Mouse (Mus musculus): ENCODE measurements around the gene Ccdc159. TPM values are rescaled to one million over a fixed set of nuclear protein-coding genes. Genes with fewer than 3 reads are reported as not detected.
A peak's percentile ranks its signal among the peaks of the same experiment; 100 is the strongest.

Gene Ccdc159
- total and polyA plus RNA-seq, 2 experiments: 7.6 to 11.6 TPM

DNA sequence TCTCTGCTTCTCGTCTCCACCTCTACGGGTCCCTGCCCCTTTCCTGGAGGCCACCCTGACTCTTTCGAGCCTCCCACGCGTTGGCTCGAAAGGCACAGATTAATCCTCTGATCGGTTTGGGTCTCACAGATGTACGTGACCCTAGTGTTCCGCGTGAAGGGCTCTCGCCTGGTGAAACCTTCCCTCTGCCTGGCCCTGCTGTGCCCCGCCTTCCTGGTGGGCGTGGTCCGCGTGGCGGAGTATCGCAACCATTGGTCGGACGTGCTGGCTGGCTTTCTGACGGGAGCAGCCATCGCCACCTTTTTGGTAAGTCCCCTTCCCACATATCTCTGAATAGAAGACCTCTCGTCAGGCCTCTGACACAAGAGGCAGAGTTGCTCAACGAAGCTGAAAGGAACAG lies 17.0 kb downstream of the Ccdc159 start:
- H3K4me1 ChIP-seq (ENCODE audit: control insufficient read depth, insufficient read depth, low read length): no peaks in the 10 kb centered on the region
- H3K79me2 ChIP-seq (ENCODE audit: control insufficient read depth, insufficient read depth, low read length): no peaks in the 10 kb centered on the region
- no peak overlapping the region for H3K4me3 ChIP-seq (ENCODE audit: insufficient read depth, low read depth, low read length)
- no peak for DNase-seq (ENCODE audit: extremely low read depth, low read depth, low spot score)
- 25% methylated on average over 23 of the region's 23 CpGs for WGBS
- H3K9ac ChIP-seq (ENCODE audit: low read depth, low read length): no peak overlapping the region
- no peaks in the 10 kb centered on the region for H3K36me3 ChIP-seq (ENCODE audit: control insufficient read depth, insufficient read depth, low read length)
- no peaks in the 10 kb centered on the region for H3K27me3 ChIP-seq (ENCODE audit: control insufficient read depth, insufficient read depth, low read length)
- no peak for TF ChIP-seq POLR2A (IDR thresholded peaks at IDR 0.05; ENCODE audit: extremely low read depth, insufficient read depth, low read length)
- no peak for TF ChIP-seq CTCF (IDR thresholded peaks at IDR 0.05; ENCODE audit: low read depth, low read length)
- H3K27ac ChIP-seq (replicated peaks; ENCODE audit: insufficient read depth, low read depth, low read length): no peak overlapping the region

DNA sequence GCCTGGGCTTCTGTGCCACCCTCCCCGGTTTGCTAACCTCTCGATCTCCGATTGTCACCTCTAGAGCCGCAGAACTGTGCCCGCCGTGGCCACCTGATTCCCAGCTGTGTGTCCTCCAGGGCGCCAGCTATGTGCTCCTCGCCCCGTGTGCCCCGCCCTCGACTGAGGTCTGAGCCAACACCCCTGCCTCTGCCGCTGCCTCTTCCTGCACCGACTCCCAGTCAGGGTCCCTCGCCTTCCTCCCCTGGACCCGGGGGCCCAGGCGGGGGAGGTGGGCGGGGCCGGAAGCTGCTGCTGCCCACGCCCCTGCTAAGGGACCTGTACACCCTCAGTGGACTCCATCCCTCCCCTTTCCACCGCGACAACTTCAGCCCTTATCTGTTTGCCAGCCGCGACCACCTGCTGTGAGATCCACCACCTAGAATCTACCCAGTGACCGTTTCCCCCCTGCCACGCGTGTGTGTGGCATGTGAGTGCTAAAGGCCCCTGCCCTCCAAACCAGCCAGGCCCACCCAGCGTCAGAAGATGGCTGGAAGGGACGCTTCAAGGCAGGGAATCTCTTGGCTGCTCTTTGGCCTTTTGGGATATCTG lies 20.4 kb downstream of the Ccdc159 start:
- H3K79me2 ChIP-seq (ENCODE audit: control insufficient read depth, insufficient read depth, low read length): no peaks in the 10 kb centered on the region
- no peak overlapping the region for H3K4me3 ChIP-seq (ENCODE audit: insufficient read depth, low read depth, low read length)
- WGBS: 31% methylated on average over 26 of the region's 28 CpGs
- H3K27me3 ChIP-seq (ENCODE audit: control insufficient read depth, insufficient read depth, low read length): no peaks in the 10 kb centered on the region
- H3K36me3 ChIP-seq (ENCODE audit: control insufficient read depth, insufficient read depth, low read length): no peaks in the 10 kb centered on the region
- H3K27ac ChIP-seq (replicated peaks; ENCODE audit: insufficient read depth, low read depth, low read length): no peak overlapping the region
- no peaks in the 10 kb centered on the region for H3K4me1 ChIP-seq (ENCODE audit: control insufficient read depth, insufficient read depth, low read length)
- DNase-seq (ENCODE audit: extremely low read depth, low read depth, low spot score): no peak
- TF ChIP-seq POLR2A (IDR thresholded peaks at IDR 0.05; ENCODE audit: extremely low read depth, insufficient read depth, low read length) (no peak), CTCF (IDR thresholded peaks at IDR 0.05; ENCODE audit: low read depth, low read length) (no peak)
- H3K9ac ChIP-seq (ENCODE audit: low read depth, low read length): no peak overlapping the region

DNA sequence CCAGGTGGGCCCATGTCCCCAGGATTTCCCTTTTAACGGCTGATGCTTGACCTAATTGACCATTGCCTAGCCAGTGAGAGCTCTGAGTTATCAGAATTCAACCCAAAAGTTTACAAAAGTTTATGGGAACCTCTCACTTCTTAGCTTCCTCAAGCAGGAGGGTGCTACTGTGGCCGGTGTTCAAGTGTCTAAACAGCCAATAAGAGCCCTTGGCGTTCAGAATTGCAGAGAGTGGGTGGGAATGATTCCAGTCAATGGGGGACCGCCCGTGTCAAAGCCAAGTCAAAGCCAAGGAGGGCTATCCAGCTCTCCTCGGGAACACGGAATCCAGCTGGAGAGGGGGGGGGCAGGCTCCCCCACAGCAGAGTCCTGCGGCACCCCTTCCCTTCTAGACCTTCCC lies 20.9 kb downstream of the Ccdc159 start:
- Histone ChIP-seq H3K4me1 (ENCODE audit: control insufficient read depth, insufficient read depth, low read length) (no peaks in the 10 kb centered on the region), H3K27me3 (ENCODE audit: control insufficient read depth, insufficient read depth, low read length) (no peaks in the 10 kb centered on the region), H3K27ac (replicated peaks; ENCODE audit: insufficient read depth, low read depth, low read length) (no peak overlapping the region), H3K4me3 (ENCODE audit: insufficient read depth, low read depth, low read length) (no peak overlapping the region), H3K36me3 (ENCODE audit: control insufficient read depth, insufficient read depth, low read length) (no peaks in the 10 kb centered on the region), H3K79me2 (ENCODE audit: control insufficient read depth, insufficient read depth, low read length) (no peaks in the 10 kb centered on the region), H3K9ac (ENCODE audit: low read depth, low read length) (no peak overlapping the region)
- WGBS: 60% methylated on average over 8 of the region's 8 CpGs
- TF ChIP-seq CTCF (IDR thresholded peaks at IDR 0.05; ENCODE audit: low read depth, low read length) (no peak), POLR2A (IDR thresholded peaks at IDR 0.05; ENCODE audit: extremely low read depth, insufficient read depth, low read length) (no peak)
- DNase-seq (ENCODE audit: extremely low read depth, low read depth, low spot score): no peak

DNA sequence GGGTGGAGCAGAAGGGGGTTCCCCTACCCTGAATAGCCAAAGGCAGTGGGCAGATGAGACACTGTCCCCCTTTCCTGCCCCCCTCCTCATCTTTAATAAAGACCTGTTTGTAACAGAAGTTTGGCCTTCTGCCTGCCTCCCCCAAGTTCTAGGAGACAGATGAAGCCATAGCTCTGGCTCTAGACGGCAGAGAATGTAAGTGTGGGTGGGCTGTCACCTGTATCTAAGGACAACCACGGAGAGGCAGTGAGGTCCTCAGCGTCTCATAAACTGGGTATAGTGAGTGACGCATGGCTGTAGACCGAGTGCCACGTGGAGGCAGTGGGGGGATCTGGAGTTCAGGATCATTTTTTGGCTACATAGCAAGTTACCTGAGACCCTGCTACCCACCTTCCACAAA lies 21.5 kb downstream of the Ccdc159 start:
- no peak overlapping the region for H3K9ac ChIP-seq (ENCODE audit: low read depth, low read length)
- no peak overlapping the region for H3K27ac ChIP-seq (replicated peaks; ENCODE audit: insufficient read depth, low read depth, low read length)
- DNase-seq (ENCODE audit: extremely low read depth, low read depth, low spot score): no peak
- H3K36me3 ChIP-seq (ENCODE audit: control insufficient read depth, insufficient read depth, low read length): no peaks in the 10 kb centered on the region
- no peaks in the 10 kb centered on the region for H3K79me2 ChIP-seq (ENCODE audit: control insufficient read depth, insufficient read depth, low read length)
- H3K27me3 ChIP-seq (ENCODE audit: control insufficient read depth, insufficient read depth, low read length): no peaks in the 10 kb centered on the region
- no peaks in the 10 kb centered on the region for H3K4me1 ChIP-seq (ENCODE audit: control insufficient read depth, insufficient read depth, low read length)
- H3K4me3 ChIP-seq (ENCODE audit: insufficient read depth, low read depth, low read length): no peak overlapping the region
- WGBS: 61% methylated on average over 6 of the region's 6 CpGs
- TF ChIP-seq POLR2A (IDR thresholded peaks at IDR 0.05; ENCODE audit: extremely low read depth, insufficient read depth, low read length): no peak
- TF ChIP-seq CTCF (IDR thresholded peaks at IDR 0.05; ENCODE audit: low read depth, low read length): no peak

DNA sequence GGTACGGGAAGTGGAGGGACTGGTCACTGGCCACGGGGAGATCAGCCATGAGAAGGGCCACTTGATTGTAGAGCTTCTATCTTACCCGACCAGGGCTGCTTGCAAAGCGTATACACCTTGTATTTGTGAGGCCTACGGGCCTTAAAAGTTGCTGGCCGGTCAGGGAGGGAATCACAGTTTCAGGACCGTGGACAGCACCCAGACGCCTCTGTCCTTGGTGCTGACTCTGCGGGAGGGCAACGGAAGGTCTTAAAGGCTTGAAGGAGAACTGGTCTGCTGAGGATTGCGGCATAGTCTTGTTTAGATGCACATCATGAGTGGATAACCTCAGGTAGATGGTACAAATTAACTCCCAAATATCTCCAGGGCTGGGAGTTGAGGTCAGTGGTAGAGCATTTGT lies 23.1 kb downstream of the Ccdc159 start:
- TF ChIP-seq CTCF (IDR thresholded peaks at IDR 0.05; ENCODE audit: low read depth, low read length) (peak; percentile 57), POLR2A (IDR thresholded peaks at IDR 0.05; ENCODE audit: extremely low read depth, insufficient read depth, low read length) (no peak)

DNA sequence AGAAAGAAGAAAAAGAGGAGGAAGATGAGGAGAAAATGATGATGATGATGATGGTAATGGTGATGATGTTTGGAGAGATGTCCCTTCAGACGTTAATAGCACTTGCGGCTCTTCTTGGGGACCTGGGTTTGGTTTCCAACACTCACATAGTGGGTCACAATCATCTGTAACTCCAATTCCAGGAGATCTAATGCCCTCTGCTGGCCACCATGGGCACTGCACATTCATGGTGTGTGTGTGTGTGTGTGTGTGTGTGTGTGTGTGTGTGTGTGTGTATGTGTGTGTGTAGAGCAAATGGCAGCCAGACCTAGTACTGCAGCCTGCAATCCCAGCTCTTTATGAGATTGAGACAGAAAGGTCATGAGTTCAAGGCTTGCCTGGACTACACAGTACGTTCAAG lies 24.7 kb downstream of the Ccdc159 start:
- peak; percentile 41; the same call in 1 of the 2 replicates for TF ChIP-seq CTCF (IDR thresholded peaks at IDR 0.05; ENCODE audit: low read depth, low read length)
- TF ChIP-seq POLR2A (IDR thresholded peaks at IDR 0.05; ENCODE audit: extremely low read depth, insufficient read depth, low read length): no peak
- no peak overlapping the region for H3K9ac ChIP-seq (ENCODE audit: low read depth, low read length)
- H3K4me1 ChIP-seq (ENCODE audit: control insufficient read depth, insufficient read depth, low read length): no peaks in the 10 kb centered on the region
- 77% methylated on average over 3 of the region's 3 CpGs for WGBS
- H3K27me3 ChIP-seq (ENCODE audit: control insufficient read depth, insufficient read depth, low read length): no peaks in the 10 kb centered on the region
- DNase-seq (ENCODE audit: extremely low read depth, low read depth, low spot score): no peak
- no peak overlapping the region for H3K4me3 ChIP-seq (ENCODE audit: insufficient read depth, low read depth, low read length)
- no peak overlapping the region for H3K27ac ChIP-seq (replicated peaks; ENCODE audit: insufficient read depth, low read depth, low read length)
- H3K79me2 ChIP-seq (ENCODE audit: control insufficient read depth, insufficient read depth, low read length): no peaks in the 10 kb centered on the region
- H3K36me3 ChIP-seq (ENCODE audit: control insufficient read depth, insufficient read depth, low read length): no peaks in the 10 kb centered on the region

More for the DNA sequence above, 23.1 kb downstream of the Ccdc159 start:
- Histone ChIP-seq H3K27me3 (ENCODE audit: control insufficient read depth, insufficient read depth, low read length) (no peaks in the 10 kb centered on the region), H3K9ac (ENCODE audit: low read depth, low read length) (no peak overlapping the region), H3K4me1 (ENCODE audit: control insufficient read depth, insufficient read depth, low read length) (no peaks in the 10 kb centered on the region), H3K27ac (replicated peaks; ENCODE audit: insufficient read depth, low read depth, low read length) (no peak overlapping the region), H3K36me3 (ENCODE audit: control insufficient read depth, insufficient read depth, low read length) (no peaks in the 10 kb centered on the region), H3K79me2 (ENCODE audit: control insufficient read depth, insufficient read depth, low read length) (no peaks in the 10 kb centered on the region), H3K4me3 (ENCODE audit: insufficient read depth, low read depth, low read length) (no peak overlapping the region)
- WGBS: 16% methylated on average over 11 of the region's 11 CpGs
- peak; percentile 21 for DNase-seq (ENCODE audit: extremely low read depth, low read depth, low spot score)
